Mouse (Mus musculus) frontal cortex, postnatal 25 days (tissue): ENCODE data around the gene Olfr320.
"Not testable (repeated sequence)": the region's sequence is repeated elsewhere in the genome, so short reads cannot be mapped to it uniquely, and the experiment has no call there.

ENCODE experiments used
- DNase-seq, 2 experiments: peaks; one replicate each; pipeline ENCODE4 v3.0.0; 2022; ENCODE audit warnings: low spot score in 2 of 2

The Olfr320 gene

DNA sequence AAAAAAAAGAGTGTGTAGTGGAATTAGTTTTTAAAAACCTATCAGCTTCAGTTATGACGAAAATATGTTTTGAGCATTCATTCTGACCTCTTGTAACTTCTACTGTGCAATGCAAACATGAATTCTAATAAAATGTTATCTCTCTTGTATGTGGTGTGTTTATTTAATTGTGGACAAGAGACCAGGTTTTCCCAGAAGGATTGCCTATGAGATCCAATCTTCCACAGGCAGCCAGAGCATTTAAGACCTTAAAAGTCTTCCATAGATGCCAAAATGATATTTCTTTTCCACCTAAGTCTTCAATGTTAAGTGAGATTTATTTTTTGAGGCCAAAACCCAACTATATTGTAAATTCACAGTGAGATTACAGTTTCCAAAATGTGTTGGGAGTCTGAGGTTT, at the start of gene Olfr320:
Olfr320 (plus strand) TSS at position 301 of the 400 bp plus-strand sequence.
- DNase-seq: no peak

DNA sequence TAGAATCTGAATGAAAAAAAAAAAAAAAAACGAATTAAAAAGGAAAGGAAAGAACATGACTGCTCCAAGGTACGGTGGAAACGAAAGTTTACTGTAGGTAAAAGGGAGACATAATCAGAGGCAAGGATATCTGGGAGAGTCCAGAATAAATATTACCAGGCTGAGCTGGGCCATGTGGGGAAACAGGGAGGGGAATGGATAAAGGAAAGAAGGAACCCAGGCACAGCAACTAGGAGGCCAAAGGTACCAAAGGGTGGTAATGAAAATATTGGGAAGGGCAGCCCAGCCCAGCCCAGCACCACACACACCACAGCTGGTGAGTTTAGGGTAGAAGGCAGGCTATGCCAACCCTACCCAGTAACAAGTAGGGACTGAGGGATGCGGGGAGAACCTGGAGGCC, 46.0 kb upstream of the Olfr320 start:
- no peak for DNase-seq

DNA sequence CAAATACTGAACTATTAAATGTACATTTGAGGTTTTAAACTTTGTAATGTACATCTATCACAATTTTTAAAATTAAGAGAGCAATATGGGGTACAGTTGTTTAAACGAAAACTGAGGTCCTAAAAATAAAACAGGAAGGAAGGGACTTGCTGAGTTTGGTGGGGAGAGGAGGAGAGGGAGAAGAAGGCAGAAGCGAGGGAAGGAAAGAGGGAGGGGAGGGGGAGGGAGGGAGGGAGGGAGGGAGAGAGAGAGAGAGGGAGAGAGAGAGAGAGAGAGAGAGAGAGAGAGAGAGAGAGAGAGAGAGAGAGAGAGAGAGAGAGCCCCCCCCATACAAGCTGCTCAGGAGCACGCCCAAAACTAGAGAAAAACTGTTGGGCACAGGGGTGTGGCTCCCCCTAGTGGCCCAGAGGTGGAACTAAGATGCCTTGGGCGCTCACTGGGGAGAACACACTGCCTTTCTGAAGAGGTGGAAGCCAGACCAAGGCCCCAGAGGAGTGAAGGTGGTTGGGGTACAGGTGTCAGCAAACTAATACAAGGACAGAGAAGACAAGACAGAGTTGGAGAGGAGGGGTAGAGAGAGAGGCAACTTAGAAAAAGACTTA, 44.4 kb upstream of the Olfr320 start:
- DNase-seq: peak in 1 of 2 experiments; percentile 13

DNA sequence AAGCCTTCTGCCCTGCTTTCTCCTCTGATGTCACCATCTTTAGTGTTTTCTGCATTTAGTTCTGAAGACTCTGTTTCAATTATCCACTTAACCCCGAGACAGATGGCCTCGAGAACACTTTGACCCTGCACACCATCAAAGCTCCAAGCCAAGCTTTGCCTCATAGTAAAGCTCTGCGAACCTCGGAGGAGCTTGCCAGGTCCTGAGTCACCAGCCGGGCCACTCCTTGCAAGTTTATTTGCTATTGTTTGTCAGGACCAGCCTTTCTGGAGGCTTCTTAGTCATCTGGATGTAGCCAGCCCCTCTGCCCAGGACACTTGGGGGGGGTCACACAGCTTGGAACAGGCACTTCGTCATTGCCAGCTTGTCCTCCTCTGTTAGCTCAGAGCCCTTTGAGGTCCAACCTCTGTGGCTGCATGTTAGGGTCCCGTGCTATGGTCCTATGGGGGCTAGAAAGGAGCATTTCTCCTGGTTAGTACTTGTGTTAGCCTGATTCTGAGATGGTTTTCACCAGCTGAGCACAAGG, 42.7 kb upstream of the Olfr320 start:
- DNase-seq: no peak

DNA sequence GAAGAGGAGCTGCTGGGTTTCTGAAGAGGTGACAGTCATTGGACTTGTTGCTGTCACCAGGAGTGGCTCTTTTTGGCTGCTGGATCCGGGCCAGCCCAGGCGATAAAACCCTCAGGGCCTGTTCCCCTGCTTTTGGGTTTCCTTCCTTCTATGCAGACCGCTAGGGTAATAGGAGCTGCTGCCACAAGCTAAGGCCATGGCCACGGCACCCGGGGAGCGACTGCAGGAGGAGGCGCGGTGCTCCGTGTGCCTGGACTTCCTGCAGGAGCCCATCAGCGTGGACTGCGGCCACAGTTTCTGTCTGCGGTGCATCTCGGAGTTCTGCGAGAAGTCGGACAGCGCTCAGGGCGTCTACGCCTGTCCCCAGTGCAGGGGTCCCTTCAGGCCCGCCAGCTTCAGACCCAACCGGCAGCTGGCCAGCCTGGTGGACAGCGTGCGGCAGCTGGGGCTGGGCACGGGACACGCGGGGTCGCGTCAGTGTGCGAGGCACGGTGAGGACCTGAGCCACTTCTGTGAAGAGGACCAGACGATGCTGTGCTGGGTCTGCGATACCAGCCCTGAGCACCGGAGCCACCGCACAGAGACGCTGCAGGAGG, 40.5 kb upstream of the Olfr320 start, which contains the start of gene Trim58:
Trim58 (plus strand) TSS at position 194 of the 596 bp plus-strand sequence.
- DNase-seq: no peak

DNA sequence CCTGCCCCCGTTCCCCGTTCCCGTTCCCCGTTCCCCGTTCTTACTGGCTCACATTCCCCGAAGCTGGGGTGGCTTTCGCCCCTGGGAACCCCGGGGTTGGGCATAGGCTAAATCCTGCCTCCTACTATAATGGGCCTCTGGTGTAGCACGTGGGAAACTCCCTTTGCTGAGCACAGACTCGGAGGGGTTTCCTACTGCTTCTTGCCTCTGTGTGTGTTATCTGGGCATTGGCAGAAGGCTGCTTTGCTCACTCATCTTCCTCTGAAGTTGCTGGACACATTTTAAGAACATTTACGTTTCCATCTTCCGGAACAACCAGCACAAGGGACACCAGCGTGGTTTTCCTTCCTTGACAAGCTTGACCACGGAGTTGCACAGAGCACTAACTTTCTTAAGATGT, 39.8 kb upstream of the Olfr320 start:
- no peak for DNase-seq

DNA sequence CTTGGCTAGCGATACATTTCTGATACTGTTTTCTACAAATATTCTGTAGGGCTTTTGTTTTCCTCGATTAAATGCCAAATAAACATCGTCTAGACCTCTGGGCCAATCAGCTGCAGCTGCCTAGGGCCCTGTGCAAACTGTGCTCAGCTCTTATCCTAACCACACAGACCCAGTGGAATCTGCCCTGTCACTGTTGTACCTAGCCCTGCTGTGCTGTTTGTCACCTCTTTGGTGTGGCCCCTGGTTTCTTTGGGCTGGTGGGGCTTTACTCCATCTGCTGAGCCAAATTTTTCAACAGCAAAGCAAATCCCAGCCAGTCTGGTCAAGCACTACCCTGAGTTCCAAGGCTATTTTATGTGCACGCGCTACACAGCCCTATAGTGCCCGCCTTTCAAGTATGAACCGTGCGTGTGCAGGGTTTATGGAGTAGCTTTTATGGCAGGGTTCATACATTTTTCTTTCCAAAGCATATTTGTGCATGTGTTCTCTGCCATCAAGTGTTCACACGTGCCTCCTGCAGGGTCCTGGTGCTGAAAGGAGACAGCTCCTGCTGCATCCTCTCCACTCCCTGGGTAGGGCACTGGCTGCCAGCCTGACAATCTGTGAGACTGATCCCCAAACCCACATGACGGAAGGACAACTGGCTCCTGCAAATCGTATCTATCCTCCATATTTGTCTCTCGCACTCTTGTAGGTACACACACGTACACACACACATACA, 39.1 kb upstream of the Olfr320 start:
- no peak for DNase-seq

DNA sequence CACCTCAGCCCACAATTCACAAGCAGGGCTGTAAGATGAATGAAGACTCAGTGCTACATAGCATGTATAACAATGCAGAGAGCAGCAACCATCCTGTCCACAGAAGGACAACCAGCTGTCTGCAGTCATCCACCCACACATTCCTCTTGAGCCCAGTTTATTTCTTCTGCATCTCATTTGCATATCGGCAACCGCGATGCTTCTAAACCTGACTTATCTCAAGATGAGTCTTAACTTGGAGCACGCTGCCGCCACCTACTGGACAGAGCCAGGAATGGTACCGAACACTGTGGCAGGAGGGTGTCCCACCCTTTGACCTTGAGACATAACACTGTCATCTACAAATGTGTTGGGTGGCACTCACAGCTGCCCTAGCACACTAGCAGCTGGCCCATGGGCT, 37.5 kb upstream of the Olfr320 start:
- DNase-seq: no peak

DNA sequence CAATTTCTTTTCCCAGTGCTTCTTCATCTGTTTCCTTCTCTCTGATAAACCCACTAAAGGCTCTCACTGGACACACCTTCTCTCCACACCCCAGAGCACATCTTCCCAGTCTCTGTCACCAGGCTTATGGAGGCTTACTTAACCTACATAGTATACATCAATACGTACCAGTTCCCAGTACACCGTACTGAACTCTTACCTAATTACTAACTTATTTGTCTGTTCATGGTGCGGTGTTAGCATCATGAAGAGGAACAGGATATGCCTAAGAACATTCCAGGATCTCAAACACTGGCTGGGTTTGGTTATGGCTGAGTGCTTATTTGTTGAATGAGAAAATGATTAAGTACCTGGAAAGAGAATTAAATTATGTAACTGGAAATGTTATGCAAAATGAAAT, 25.7 kb upstream of the Olfr320 start:
- DNase-seq: no peak

DNA sequence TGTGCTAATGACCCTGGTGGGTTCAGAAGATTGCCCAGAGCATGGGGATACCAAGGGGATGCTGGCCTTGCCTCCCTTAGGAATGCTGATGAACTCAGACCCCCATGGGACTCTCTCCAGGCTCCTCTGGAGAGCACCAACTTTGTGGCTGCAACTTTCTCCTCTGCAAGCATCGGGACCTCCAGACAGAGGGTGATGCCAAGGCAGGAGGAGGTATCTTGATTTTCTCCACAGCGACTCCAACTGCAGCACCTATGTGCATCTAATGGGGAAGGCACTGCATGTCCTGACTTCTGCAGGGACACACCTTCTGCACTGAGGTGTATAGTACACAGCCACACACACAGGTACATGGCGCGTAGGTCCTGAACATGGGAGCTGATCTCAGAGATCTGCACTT, 22.3 kb upstream of the Olfr320 start, which contains the start of gene Olfr322:
Olfr322 (plus strand) TSS at position 187 of the 400 bp plus-strand sequence.
- DNase-seq: no peak

DNA sequence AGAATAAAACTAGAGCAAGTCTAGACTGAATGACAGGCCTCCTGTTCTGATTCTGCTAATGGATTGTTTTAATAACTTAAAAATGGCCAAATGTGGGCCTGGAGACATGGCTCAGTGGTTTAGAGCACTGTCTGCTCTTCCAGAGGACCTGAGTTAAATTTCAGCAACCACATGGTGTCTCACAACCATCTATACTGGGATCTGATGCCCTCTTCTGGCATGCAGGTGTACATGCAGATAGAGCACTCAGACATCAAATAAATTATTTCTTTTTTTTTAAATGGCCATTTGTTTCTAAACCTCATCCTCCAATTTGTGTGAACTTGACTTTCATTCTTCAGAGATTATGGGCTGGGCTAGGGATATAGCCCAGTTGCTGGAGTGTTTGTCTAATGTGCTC, 11.6 kb upstream of the Olfr320 start:
- DNase-seq: no peak

DNA sequence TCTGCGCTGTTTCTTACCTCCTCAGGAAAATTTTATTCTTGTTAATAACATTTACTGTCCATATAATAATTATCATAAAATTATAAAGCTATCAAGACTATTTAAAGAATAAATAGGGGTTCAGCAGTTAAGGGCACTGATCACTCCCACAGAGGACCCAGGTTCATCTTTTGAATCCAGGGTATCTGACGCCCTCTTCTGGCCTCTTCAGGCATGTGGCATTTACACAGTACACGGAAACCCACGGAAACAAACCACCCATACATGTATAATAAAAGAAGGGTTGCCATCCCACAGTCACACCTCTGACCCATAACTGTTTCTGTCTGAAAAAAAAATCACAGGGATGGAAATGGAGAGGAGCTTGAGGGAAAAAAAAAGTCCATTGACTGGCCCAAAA, 9.1 kb upstream of the Olfr320 start:
- DNase-seq: no peak

DNA sequence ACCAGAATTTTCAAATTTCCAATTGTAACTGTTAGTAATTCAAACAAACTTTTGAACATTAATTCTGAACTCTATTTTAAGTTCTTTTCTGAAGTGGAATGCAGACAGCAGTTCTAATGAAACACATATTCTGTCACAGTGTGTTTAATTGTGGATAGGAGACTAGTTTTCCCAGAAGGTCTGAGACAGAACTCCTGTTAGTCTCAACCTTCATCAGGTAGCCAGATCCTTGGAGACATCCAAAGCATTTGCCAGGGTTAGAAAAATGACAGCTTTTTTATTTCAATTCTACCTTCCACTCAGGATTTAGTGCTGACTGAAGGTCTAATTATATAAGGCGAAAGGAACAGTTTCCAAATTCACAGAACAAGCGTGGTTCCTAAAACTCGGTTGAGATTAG, 18.0 kb downstream of the Olfr320 start, which contains the start of gene Olfr319:
Olfr319 (plus strand) TSS at position 301 of the 400 bp plus-strand sequence.
- no peak for DNase-seq

DNA sequence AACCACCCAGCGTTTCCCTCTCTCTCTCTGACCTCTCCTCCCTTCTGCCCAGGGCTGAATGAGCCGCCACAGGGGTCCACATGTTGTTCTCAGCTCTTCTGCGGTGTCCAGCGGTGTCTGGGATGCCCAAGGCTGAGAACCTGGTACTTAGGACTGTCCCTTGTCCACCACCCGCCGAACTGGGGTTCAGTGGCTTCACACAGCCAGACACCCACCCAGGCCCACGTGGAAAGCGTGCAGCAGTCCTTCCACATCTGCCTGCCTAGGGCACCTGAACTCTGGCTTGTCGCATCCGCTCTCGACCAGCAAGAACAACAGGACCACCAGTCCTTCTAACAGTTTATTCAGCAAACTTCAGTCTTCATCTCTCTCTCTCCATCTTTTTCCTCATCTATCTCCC, 28.2 kb downstream of the Olfr320 start:
- no peak for DNase-seq

DNA sequence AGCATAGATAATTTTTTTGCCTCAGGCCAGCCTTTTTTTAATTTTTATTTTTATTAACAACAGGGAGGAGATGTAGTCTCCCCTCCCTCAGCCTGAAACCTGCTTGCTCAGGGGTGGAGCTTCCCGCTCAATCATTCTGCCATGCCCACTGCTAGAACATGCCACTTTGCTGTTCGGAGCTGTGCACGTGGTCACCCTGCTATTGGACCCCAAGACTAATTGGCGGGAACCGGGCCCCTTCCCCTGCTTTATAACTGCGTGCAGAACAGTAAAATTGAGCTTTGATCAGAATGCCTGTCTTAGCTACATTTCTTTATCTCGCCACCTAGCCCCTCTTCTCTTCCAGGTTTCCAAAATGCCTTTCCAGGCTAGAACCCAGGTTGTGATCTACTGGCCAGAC, 36.8 kb downstream of the Olfr320 start:
- DNase-seq: not testable (repeated sequence)

DNA sequence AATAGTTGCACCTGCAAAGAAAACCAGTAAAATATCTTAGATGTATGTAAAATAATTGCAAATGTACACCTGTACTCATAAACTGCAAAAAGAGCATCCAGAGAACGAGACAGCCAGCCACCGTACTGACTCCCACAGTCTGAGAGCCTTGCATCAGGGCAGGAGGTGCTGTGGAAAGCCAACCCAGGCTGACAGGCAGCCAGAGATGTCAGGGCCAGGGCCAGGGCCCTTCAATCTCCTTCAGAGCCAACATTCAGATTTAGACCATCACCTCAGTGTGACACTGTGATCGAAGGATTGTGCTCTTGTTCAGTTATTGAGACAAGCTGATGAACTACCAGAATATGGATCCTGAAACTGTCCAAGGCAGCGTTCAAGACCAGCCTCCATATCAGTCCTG, 38.8 kb downstream of the Olfr320 start:
- DNase-seq: no peak

DNA sequence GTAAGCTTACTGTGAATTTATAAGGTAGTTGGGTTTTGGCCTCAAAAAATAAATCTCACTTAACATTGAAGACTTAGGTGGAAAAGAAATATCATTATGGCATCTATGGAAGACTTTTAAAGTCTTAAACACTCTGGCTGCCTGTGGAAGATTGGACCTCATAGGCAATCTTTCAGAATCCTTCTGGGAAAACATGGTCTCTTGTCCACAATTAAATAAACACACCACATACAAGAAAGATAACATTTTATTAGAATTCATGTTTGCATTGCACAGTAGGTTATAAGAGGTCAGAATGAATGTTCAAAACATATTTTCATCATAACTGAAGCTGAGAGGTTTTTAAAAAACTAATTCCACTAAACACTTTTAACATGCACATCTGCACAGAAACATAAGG, 43.0 kb downstream of the Olfr320 start, which contains the start of gene Olfr318:
Olfr318 (minus strand) TSS at position 101 of the 400 bp plus-strand sequence.
- DNase-seq: no peak

DNA sequence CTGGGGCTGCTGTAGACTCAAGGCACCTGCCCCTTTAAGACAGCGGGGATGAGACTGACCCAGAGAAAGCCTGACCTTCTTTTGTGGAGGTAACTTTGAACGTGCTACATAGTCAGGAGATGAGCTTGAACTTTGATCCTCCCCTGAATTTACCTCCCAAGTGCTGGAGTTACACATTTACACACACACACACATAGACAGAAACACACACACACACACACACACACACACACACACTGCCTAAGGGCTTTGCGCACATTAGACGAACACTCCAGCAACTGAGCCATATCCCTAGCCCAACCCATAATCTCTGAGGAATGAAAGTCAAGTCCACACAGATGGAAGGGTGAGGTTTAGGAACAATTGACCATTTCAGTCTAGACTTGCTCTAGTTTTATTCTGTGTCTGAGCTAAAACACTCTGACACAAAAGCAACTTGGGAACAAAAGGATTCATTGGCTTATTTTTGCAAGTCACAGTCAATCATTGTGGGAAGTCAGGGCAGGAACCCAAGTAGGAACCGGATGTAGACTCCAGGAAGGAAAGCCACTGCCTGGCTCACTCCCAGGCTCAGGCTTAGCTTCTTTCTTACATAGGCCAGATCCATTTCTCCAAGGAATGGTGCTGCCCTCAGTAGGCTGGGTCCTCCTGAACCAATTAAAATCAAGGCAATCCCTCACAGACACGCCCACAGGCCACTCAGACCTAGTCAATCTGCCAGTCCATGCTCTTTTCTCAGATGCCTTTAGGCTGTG, 47.2 kb downstream of the Olfr320 start:
- DNase-seq: not testable (repeated sequence)

DNA sequence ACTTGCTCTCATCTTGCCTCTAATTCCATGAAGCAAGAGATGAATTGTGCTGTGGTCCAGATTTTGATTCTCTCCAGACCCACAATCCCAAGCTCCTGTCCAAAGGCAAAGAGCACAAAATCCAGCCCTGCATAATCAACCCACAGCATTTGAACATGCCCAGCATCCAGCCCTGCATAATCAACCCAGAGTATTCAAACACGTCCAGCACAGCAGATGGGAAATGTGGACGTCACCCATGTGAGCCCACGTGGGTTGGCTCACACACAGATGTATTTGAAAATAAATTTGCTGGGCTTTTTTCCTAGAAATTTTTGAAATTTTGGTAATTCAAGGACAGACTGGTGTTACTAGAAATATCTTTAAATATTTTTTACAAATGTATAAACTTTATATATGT, 52.5 kb downstream of the Olfr320 start:
- DNase-seq: no peak
